Mouse (Mus musculus) bone marrow, adult 2 months (tissue): ENCODE measurements at regions not wholly inside any gene's neighbourhood (a gene's known extent, or its start where the extent isn't known, plus 50 kb on each side); places are given as distances from the start of the nearest gene placed in this dataset.
"Not testable (repeated sequence)": the region's sequence is repeated elsewhere in the genome, so short reads cannot be mapped to it uniquely, and the experiment has no call there.

ENCODE experiments used
- CTCF ChIP-seq: fragments of 200-500 bp; IDR thresholded peaks from 2 replicates; pipeline ENCODE4 v1.5.1; 2011; ENCODE audit warnings: low read length, control low read depth; ENCODE audit not compliant: control insufficient read depth, insufficient read depth
- POLR2A ChIP-seq: fragments of 200-500 bp; IDR thresholded peaks from 2 replicates; pipeline ENCODE4 v1.6.1; 2011; ENCODE audit warnings: low read depth, mild to moderate bottlenecking, control low read depth, low read length, borderline replicate concordance; ENCODE audit not compliant: control insufficient read depth

DNA sequence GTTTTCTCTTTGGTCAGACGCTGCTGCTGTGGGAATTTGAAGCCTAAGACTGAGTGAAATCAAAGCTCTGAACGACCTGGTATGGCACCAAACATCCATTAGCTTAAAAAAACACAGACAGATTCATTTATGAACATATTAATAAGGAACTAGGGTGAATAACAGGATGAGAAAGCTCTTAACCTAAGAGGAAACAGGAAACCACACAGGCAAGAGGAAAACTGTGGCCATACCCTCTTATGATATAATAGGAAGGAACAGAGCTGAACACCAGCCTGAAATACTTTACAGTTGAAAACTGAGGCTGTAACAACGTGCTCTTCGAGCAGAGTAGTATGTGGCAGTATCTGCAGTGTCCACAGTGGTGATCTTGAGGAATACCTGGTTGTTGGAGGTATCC, 579.5 kb upstream of the Zfp386 start:
- not testable (repeated sequence) for TF ChIP-seq CTCF, POLR2A
